Mouse (Mus musculus) CH12.LX (cell line): Measurements from ENCODE around the gene Henmt1. TPM values are rescaled to one million over a fixed set of nuclear protein-coding genes. Genes with fewer than 3 reads are reported as not detected.

Experiments used
- DNase-seq: peaks from one replicate; pipeline ENCODE4 v3.0.0-alpha.2; 2013; ENCODE audit errors: extremely low read depth
- H3K27ac ChIP-seq: 2 replicates; pipeline ENCODE4 v1.5.1; 2012; ENCODE audit warnings: low read depth, mild to moderate bottlenecking, control low read depth, moderate library complexity; ENCODE audit not compliant: insufficient read depth
- H3K27me3 ChIP-seq: replicated peaks from 2 replicates; pipeline ENCODE3; 2012; ENCODE audit warnings: inconsistent platforms
- H3K36me3 ChIP-seq, 2 experiments: replicated peaks in 1 of 2; 2 replicates each; pipeline versions ENCODE3 to v1.6.1; 2012; ENCODE audit warnings: inconsistent platforms in 1 of 2, low read length in 1 of 2, mild to moderate bottlenecking in 1 of 2, mixed read lengths in 1 of 2, moderate library complexity in 1 of 2; ENCODE audit not compliant: control insufficient read depth in 1 of 2, insufficient read depth in 1 of 2
- H3K4me1 ChIP-seq, 2 experiments: 2 replicates each; pipeline ENCODE4 v1.6.1; 2012; ENCODE audit warnings: inconsistent platforms in 1 of 2, moderate library complexity in 1 of 2; ENCODE audit not compliant: insufficient read depth in 2 of 2, control insufficient read depth in 1 of 2
- H3K4me2 ChIP-seq: 2 replicates; pipeline ENCODE4 v1.6.1; 2012; ENCODE audit warnings: low read depth, mild to moderate bottlenecking, control low read depth; ENCODE audit not compliant: poor library complexity, insufficient read depth, severe bottlenecking
- H3K4me3 ChIP-seq, 3 experiments: fragments of 150-350 bp in 1 of 3; sonication (generic) in 1 of 3; replicated peaks in 1 of 3; 2 replicates each; pipeline versions ENCODE3 to v1.5.1; 2011 to 2012; ENCODE audit warnings: low read depth in 2 of 3, low read length in 2 of 3, mild to moderate bottlenecking in 2 of 3, moderate library complexity in 2 of 3, control low read depth in 1 of 3, improper control_type of control experiment in 1 of 3, inconsistent platforms in 1 of 3, mixed read lengths in 1 of 3; ENCODE audit not compliant: poor library complexity in 1 of 3
- H3K79me2 ChIP-seq: replicated peaks from 2 replicates; pipeline ENCODE4 v1.6.1; 2012; ENCODE audit warnings: mild to moderate bottlenecking, moderate library complexity; ENCODE audit not compliant: control insufficient read depth, poor library complexity, insufficient read depth, severe bottlenecking; ENCODE audit errors: extremely low read depth
- H3K9ac ChIP-seq: 2 replicates; pipeline ENCODE4 v1.6.1; 2012; ENCODE audit warnings: low read depth, mild to moderate bottlenecking, control low read depth, moderate library complexity; ENCODE audit not compliant: insufficient read depth
- H3K9me3 ChIP-seq: replicated peaks from 2 replicates; pipeline ENCODE3; 2012; ENCODE audit warnings: low read length, inconsistent platforms, mixed read lengths
- CHD1 ChIP-seq: IDR thresholded peaks from 2 replicates; pipeline ENCODE4 v1.6.1; 2012; ENCODE audit warnings: low read depth, low read length, improper control_type of control experiment, inconsistent platforms
- CHD2 ChIP-seq: IDR thresholded peaks from 2 replicates; pipeline ENCODE4 v1.6.1; 2011; ENCODE audit warnings: low read length, improper control_type of control experiment
- ETS1 ChIP-seq: conservative IDR thresholded peaks from 2 replicates; pipeline ENCODE4 v1.6.1; 2012; ENCODE audit warnings: low read depth, mild to moderate bottlenecking, inconsistent platforms, low read length, improper control_type of control experiment, moderate library complexity
- GABPA ChIP-seq: IDR thresholded peaks from 2 replicates; pipeline ENCODE4 v1.6.1; 2012; ENCODE audit warnings: low read depth, low read length, improper control_type of control experiment, inconsistent platforms; ENCODE audit not compliant: insufficient replicate concordance
- HCFC1 ChIP-seq: IDR thresholded peaks from 2 replicates; pipeline ENCODE4 v1.6.1; 2012; ENCODE audit warnings: low read depth, mild to moderate bottlenecking, inconsistent platforms, low read length, improper control_type of control experiment
- IRF4 ChIP-seq: IDR thresholded peaks from 2 replicates; pipeline ENCODE4 v1.6.1; 2014; ENCODE audit warnings: low read depth, mild to moderate bottlenecking, inconsistent platforms, low read length, improper control_type of control experiment
- KAT2A ChIP-seq: IDR thresholded peaks from 2 replicates; pipeline ENCODE4 v1.6.1; 2012; ENCODE audit warnings: low read length, improper control_type of control experiment, inconsistent platforms; ENCODE audit not compliant: insufficient replicate concordance
- MAX ChIP-seq: IDR thresholded peaks from 2 replicates; pipeline ENCODE4 v1.6.1; 2011; ENCODE audit warnings: low read length, improper control_type of control experiment
- MAZ ChIP-seq: IDR thresholded peaks from 2 replicates; pipeline ENCODE4 v1.6.1; 2012; ENCODE audit warnings: low read depth, mild to moderate bottlenecking, inconsistent platforms, low read length, improper control_type of control experiment, moderate library complexity
- MYC ChIP-seq: IDR thresholded peaks from 2 replicates; pipeline ENCODE4 v1.6.1; 2011; ENCODE audit warnings: low read depth, mild to moderate bottlenecking, improper control_type of control experiment, low read length
- NELFE ChIP-seq: IDR thresholded peaks from 2 replicates; pipeline ENCODE4 v1.6.1; 2011; ENCODE audit warnings: low read depth, low read length, improper control_type of control experiment
- POLR2A ChIP-seq: IDR thresholded peaks from 2 replicates; pipeline ENCODE4 v1.6.1; 2011; ENCODE audit warnings: low read depth, mild to moderate bottlenecking, improper control_type of control experiment, low read length
- POLR2AphosphoS2 ChIP-seq: IDR thresholded peaks from 2 replicates; pipeline ENCODE4 v1.6.1; 2011; ENCODE audit warnings: low read depth, low read length, improper control_type of control experiment
- RCOR1 ChIP-seq: conservative IDR thresholded peaks from 2 replicates; pipeline ENCODE4 v1.6.1; 2012; ENCODE audit warnings: low read depth, mild to moderate bottlenecking, inconsistent platforms, low read length, improper control_type of control experiment
- TBP ChIP-seq: conservative IDR thresholded peaks from 2 replicates; pipeline ENCODE4 v1.6.1; 2011; ENCODE audit warnings: low read depth, low read length, improper control_type of control experiment
- UBTF ChIP-seq: IDR thresholded peaks from 2 replicates; pipeline ENCODE4 v1.6.1; 2012; ENCODE audit warnings: low read depth, mild to moderate bottlenecking, inconsistent platforms, low read length, improper control_type of control experiment, moderate library complexity
- USF1 ChIP-seq: IDR thresholded peaks from 2 replicates; pipeline ENCODE4 v1.6.1; 2014; ENCODE audit warnings: low read depth, mild to moderate bottlenecking, inconsistent platforms, low read length, improper control_type of control experiment
- ZMIZ1 ChIP-seq: IDR thresholded peaks from 2 replicates; pipeline ENCODE4 v1.6.1; 2012; ENCODE audit warnings: low read depth, mild to moderate bottlenecking, inconsistent platforms, low read length, improper control_type of control experiment
- ZNF384 ChIP-seq: IDR thresholded peaks from 2 replicates; pipeline ENCODE4 v1.6.1; 2012; ENCODE audit warnings: low read depth, low read length, improper control_type of control experiment, inconsistent platforms
- dilution Hi-C: fragments of 300-500 bp; cut with MboI; formaldehyde crosslinking; loops from 2 replicates; pipeline ENCODE4 v1.14.3; 2020; ENCODE audit warnings: low sequenced_read_pairs; ENCODE audit not compliant: extremely low pct_unique_long_range_greater_than_20kb, extremely low pct_ligation_motif_present
- in situ Hi-C: fragments of 300-500 bp; cut with MboI; formaldehyde crosslinking; loops from 3 replicates; pipeline ENCODE4 v1.14.3; 2019; ENCODE audit warnings: low sequenced_read_pairs, low pct_ligation_motif_present, low pct_unique_long_range_greater_than_20kb, mixed read lengths
- polyA plus RNA-seq: library from polyadenylated mRNA; unstranded; fragments of >175 nt; gene quantifications from 2 replicates; pipeline ENCODE4 v1.2.1, GENCODE M21; 2012; ENCODE audit warnings: low read depth; ENCODE audit not compliant: insufficient read length
- total RNA-seq, 2 experiments: library from RNA; depleted of rRNA; stranded (reverse); fragments of 300-350 nt in 1 of 2; fragments of >200 nt in 1 of 2; gene quantifications; 2 replicates each; pipeline ENCODE4 v1.2.3; 2012 to 2014

Henmt1 gene
- total and polyA plus RNA-seq, 3 experiments = not detected

DNA sequence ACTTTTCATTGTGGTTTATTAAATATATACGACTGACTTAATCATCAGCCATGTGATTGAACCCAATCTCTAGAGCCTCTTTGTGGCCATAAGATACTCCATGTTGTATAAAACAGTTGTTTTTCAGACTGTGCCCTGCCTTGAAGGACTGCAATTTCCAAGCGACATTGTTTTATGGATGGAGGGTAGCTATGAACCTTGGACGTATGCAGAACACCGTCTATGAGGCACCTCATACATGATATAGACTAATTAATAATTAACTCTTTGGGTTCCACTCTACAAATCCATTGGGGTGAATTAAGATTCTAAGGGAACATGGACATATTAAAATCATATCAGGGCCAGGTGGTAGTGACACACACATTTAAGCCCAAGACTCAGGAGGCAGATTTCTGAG lies 14.0 kb upstream of the Henmt1 start:
- Histone ChIP-seq H3K4me1 (peaks cover 4 to 14% of the 10 kb centered on the region in 2 experiments; a peak in 2 of 4 replicates), H3K27ac (no peak overlapping the region), H3K9me3 (no peaks in the 10 kb centered on the region), H3K4me2 (no peak overlapping the region), H3K79me2 (no peaks in the 10 kb centered on the region), H3K36me3 (no peaks in the 10 kb centered on the region), H3K27me3 (no peaks in the 10 kb centered on the region), H3K9ac (no peak overlapping the region), H3K4me3 (no peak overlapping the region)
- TF ChIP-seq MAX = no peak
- TF ChIP-seq MYC = no peak
- no peak for TF ChIP-seq NELFE
- TF ChIP-seq HCFC1 = no peak
- TF ChIP-seq GABPA = no peak
- no peak for TF ChIP-seq MAZ
- TF ChIP-seq CHD1 = no peak
- TF ChIP-seq ZNF384 = no peak
- no peak for TF ChIP-seq ETS1
- TF ChIP-seq KAT2A = no peak
- no peak for TF ChIP-seq ZMIZ1
- no peak for DNase-seq
- dilution Hi-C loops = no loop called here
- in situ Hi-C loops = no loop called here

DNA sequence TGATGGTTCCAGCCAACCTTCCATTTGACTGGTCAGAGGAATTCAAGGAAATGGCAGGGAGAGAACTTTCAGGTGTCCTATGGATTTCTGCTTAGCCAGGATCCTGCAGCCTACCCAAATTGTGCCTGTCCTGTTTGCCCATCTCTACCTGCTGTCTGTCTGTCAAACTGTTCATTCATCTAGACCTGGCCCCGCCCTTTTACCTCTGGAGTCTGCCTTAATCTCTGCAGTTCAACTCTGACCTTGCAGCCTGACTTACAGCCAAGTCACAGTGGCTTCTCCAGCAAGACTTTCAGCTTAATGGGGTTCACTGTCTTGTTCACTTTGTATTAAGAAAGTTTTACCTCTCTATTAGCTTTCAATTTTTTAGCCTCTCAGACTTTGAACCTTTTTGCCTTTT lies 13.4 kb upstream of the Henmt1 start:
- no peak overlapping the region for H3K9ac ChIP-seq
- peaks cover 4 to 14% of the 10 kb centered on the region in 2 experiments; a peak in 2 of 4 replicates for H3K4me1 ChIP-seq
- no peak overlapping the region for H3K4me2 ChIP-seq
- H3K79me2 ChIP-seq = no peaks in the 10 kb centered on the region
- TF ChIP-seq NELFE (no peak), CHD2 (no peak), RCOR1 (no peak), CHD1 (no peak), IRF4 (no peak), UBTF (no peak), USF1 (no peak), POLR2A (no peak), ETS1 (no peak), POLR2AphosphoS2 (no peak), TBP (no peak), ZMIZ1 (no peak)
- H3K4me3 ChIP-seq = no peak overlapping the region
- H3K9me3 ChIP-seq = no peaks in the 10 kb centered on the region
- H3K36me3 ChIP-seq = no peaks in the 10 kb centered on the region
- no peak overlapping the region for H3K27ac ChIP-seq
- dilution Hi-C loops = no loop called here
- H3K27me3 ChIP-seq = no peaks in the 10 kb centered on the region
- no peak for DNase-seq
- in situ Hi-C loops = no loop called here
